Mouse (Mus musculus) liver, postnatal 0 days (tissue): ENCODE measurements at regions not wholly inside any gene's neighbourhood (a gene's known extent, or its start where the extent isn't known, plus 50 kb on each side); places are given as distances from the start of the nearest gene placed in this dataset.

Experiments
- CTCF ChIP-seq: sonication (generic); IDR thresholded peaks from 2 replicates; pipeline ENCODE4 v1.5.1; 2016; ENCODE audit warnings: antibody characterized with exemption, low read depth
- EP300 ChIP-seq: IDR thresholded peaks from 2 replicates; pipeline ENCODE4 v1.6.1; 2016; ENCODE audit warnings: antibody characterized with exemption, low read depth, mild to moderate bottlenecking

GRCm38 (mm10) chr8:11062348-11062946 is 54.2 kb upstream of the Irs2 start:
- TF ChIP-seq CTCF (no peak), EP300 (no peak; the same call in 1 of the 2 replicates)
